Mouse (Mus musculus): ENCODE results near the gene Tbc1d10a. TPM values are rescaled to one million over a fixed set of nuclear protein-coding genes. Genes with fewer than 3 reads are reported as not detected.

Gene Tbc1d10a
- total and polyA plus RNA-seq, 3 experiments = 23.0 to 27.4 TPM; not detected in 1

DNA sequence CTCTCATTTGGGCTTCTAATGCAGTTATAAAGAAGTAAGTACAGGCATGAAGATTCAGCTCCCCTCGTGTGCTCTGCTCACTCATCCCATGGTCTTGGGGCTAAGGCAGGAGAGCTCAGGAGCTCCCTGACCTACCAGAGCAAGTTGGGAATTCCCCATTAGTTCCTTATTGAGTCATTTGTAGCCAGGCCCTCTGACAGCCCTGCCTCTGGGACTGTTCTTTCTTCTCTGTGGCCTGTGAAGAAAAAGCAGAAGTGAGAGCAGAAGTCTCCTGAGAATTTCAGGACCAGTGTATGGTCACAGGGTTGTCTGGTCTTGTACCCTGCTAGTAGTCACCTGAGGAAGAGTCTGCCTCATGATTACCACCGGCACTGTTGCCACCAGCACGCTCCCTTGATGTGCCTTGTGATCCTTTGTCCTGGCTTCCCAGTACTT, 9.0 kb downstream of the Tbc1d10a start:
- no peak for TF ChIP-seq MAX (IDR thresholded peaks at IDR 0.05; ENCODE audit: low read length)
- no peak for TF ChIP-seq BHLHE40 (IDR thresholded peaks at IDR 0.05; ENCODE audit: borderline replicate concordance, low read depth, low read length)
- TF ChIP-seq CTCF (IDR thresholded peaks at IDR 0.05 in 2 of 3, conservative IDR thresholded peaks at IDR 0.05 in 1 of 3; ENCODE audit: control insufficient read depth in 1 of 3, insufficient read depth in 1 of 3, low read depth in 2 of 3, low read length in 3 of 3, poor library complexity in 1 of 3, severe bottlenecking in 1 of 3) = no peak
- TF ChIP-seq CHD2 (IDR thresholded peaks at IDR 0.05; ENCODE audit: low read length) = no peak
- TF ChIP-seq MYB (IDR thresholded peaks at IDR 0.05; ENCODE audit: low read depth, low read length) = no peak
- TF ChIP-seq GATA1 (IDR thresholded peaks at IDR 0.05; ENCODE audit: low read depth, low read length) = no peak
- no peak for TF ChIP-seq MAFK (IDR thresholded peaks at IDR 0.05; ENCODE audit: borderline replicate concordance, low read depth, low read length)
- TF ChIP-seq KAT2A (conservative IDR thresholded peaks at IDR 0.05; ENCODE audit: low read depth, low read length) = no peak
- no peak for TF ChIP-seq HCFC1 (IDR thresholded peaks at IDR 0.05; ENCODE audit: low read depth, low read length)
- no peak for TF ChIP-seq USF2 (IDR thresholded peaks at IDR 0.05; ENCODE audit: borderline replicate concordance in 1 of 2, insufficient read depth in 1 of 2, low read depth in 1 of 2, low read length in 2 of 2)
- no peak for TF ChIP-seq EP300 (IDR thresholded peaks at IDR 0.05; ENCODE audit: low read depth in 1 of 2, low read length in 2 of 2)
- Histone ChIP-seq H3K79me2 (ENCODE audit: control insufficient read depth, insufficient read depth, low read length, poor library complexity) (no peaks in the 10 kb centered on the region), H3K36me3 (ENCODE audit: control insufficient read depth in 1 of 2, insufficient read depth in 2 of 2, low read length in 2 of 2) (no peaks in the 10 kb centered on the region; a peak in 1 of 4 replicates), H3K9me3 (replicated peaks; ENCODE audit: insufficient read depth, low read length) (no peaks in the 10 kb centered on the region), H3K4me1 (ENCODE audit: control insufficient read depth in 1 of 2, insufficient read depth in 2 of 2, low read length in 2 of 2) (no peaks in the 10 kb centered on the region), H3K27ac (ENCODE audit: control insufficient read depth, low read depth, low read length) (no peak overlapping the region), H3K9ac (ENCODE audit: control insufficient read depth, low read depth, low read length, poor library complexity, severe bottlenecking) (no peak overlapping the region), H3K4me3 (ENCODE audit: control insufficient read depth in 1 of 2, insufficient read depth in 1 of 2, low read depth in 2 of 2, low read length in 2 of 2) (no peak overlapping the region), H3K27me3 (ENCODE audit: control insufficient read depth in 1 of 2, insufficient read depth in 2 of 2, low read length in 2 of 2) (no peaks in the 10 kb centered on the region)
- peak; percentile 59 for DNase-seq (ENCODE audit: low read depth, low spot score)

DNA sequence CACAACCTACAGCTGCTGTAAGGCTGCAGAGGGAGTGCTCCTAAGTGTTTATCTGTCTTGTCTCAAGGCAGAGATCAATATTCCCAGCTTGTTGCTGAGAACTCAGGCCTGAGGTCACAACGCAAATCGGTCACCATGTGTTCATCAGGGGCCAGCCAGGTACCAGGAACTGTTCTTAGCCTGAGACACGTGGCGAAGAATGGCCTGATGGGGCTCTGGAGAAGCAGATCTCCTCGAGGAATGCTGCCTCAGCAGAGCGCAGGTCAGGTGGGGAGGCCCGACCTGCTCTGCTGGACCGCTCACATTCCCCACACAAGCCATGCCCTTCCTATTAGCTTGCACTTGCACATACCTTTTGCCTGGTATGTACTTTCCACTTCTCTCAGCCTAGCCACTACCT, 10.0 kb downstream of the Tbc1d10a start:
- no peak for DNase-seq (ENCODE audit: low read depth, low spot score)
- no peaks in the 10 kb centered on the region for H3K9me3 ChIP-seq (replicated peaks; ENCODE audit: insufficient read depth, low read length)
- H3K4me3 ChIP-seq (ENCODE audit: control insufficient read depth in 1 of 2, insufficient read depth in 1 of 2, low read depth in 2 of 2, low read length in 2 of 2) = no peak overlapping the region
- no peaks in the 10 kb centered on the region for H3K4me1 ChIP-seq (ENCODE audit: control insufficient read depth in 1 of 2, insufficient read depth in 2 of 2, low read length in 2 of 2)
- no peaks in the 10 kb centered on the region for H3K79me2 ChIP-seq (ENCODE audit: control insufficient read depth, insufficient read depth, low read length, poor library complexity)
- TF ChIP-seq CHD1 (IDR thresholded peaks at IDR 0.05; ENCODE audit: low read depth, low read length) (no peak), GABPA (IDR thresholded peaks at IDR 0.05; ENCODE audit: low read depth, low read length) (no peak), TBP (IDR thresholded peaks at IDR 0.05; ENCODE audit: low read depth, low read length) (no peak), MYC (IDR thresholded peaks at IDR 0.05; ENCODE audit: low read depth, low read length) (no peak), ETS1 (IDR thresholded peaks at IDR 0.05; ENCODE audit: low read depth, low read length) (no peak), CTCF (IDR thresholded peaks at IDR 0.05 in 2 of 3, conservative IDR thresholded peaks at IDR 0.05 in 1 of 3; ENCODE audit: control insufficient read depth in 1 of 3, insufficient read depth in 1 of 3, low read depth in 2 of 3, low read length in 3 of 3, poor library complexity in 1 of 3, severe bottlenecking in 1 of 3) (no peak), RCOR1 (IDR thresholded peaks at IDR 0.05; ENCODE audit: low read depth, low read length) (no peak), CHD2 (IDR thresholded peaks at IDR 0.05; ENCODE audit: low read length) (no peak), ZMIZ1 (IDR thresholded peaks at IDR 0.05; ENCODE audit: low read depth, low read length) (no peak), TAL1 (IDR thresholded peaks at IDR 0.05; ENCODE audit: low read length) (no peak), ELF1 (IDR thresholded peaks at IDR 0.05; ENCODE audit: low read depth, low read length) (no peak), MAX (IDR thresholded peaks at IDR 0.05; ENCODE audit: low read length) (no peak), NELFE (IDR thresholded peaks at IDR 0.05; ENCODE audit: low read depth, low read length) (no peak), POLR2AphosphoS5 (IDR thresholded peaks at IDR 0.05; ENCODE audit: borderline replicate concordance, low read depth, low read length) (no peak), RAD21 (IDR thresholded peaks at IDR 0.05; ENCODE audit: low read depth, low read length) (no peak), JUND (IDR thresholded peaks at IDR 0.05; ENCODE audit: low read depth, low read length) (no peak), SIN3A (IDR thresholded peaks at IDR 0.05; ENCODE audit: low read length) (no peak)
- no peaks in the 10 kb centered on the region for H3K27me3 ChIP-seq (ENCODE audit: control insufficient read depth in 1 of 2, insufficient read depth in 2 of 2, low read length in 2 of 2)
- H3K36me3 ChIP-seq (ENCODE audit: control insufficient read depth in 1 of 2, insufficient read depth in 2 of 2, low read length in 2 of 2) = no peaks in the 10 kb centered on the region; a peak in 1 of 4 replicates
- no peak overlapping the region for H3K9ac ChIP-seq (ENCODE audit: control insufficient read depth, low read depth, low read length, poor library complexity, severe bottlenecking)
- H3K27ac ChIP-seq (ENCODE audit: control insufficient read depth, low read depth, low read length) = no peak overlapping the region
